Mouse (Mus musculus): ENCODE measurements around the gene Noct. TPM values are rescaled to one million over a fixed set of nuclear protein-coding genes. Genes with fewer than 3 reads are reported as not detected.

The Noct gene
- polyA plus RNA-seq, 1 experiment = 33.0 TPM

DNA sequence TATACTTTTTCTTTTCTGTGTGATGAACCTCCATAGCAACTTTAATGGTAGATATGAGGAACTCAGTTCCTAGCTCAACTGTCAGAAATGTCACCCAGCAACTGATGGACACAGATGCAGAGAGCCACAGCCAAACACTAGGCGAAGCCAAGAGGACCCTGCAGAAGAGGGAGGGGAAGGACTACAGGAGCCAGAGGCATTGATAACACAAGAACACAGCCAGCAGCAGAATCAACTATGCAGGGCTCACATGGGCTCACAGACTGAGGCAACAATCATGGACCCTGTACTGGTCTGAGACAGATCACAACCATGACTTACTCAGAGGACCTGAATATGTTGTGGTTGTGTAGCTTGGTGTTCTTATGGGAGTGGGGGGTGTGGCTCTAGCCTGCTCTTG, 60.1 kb downstream of the Noct start:
- TF ChIP-seq POLR2A (IDR thresholded peaks at IDR 0.05; ENCODE audit: borderline replicate concordance, extremely low read depth, insufficient read depth, insufficient read length, poor library complexity, severe bottlenecking) = no peak
- TF ChIP-seq CTCF (IDR thresholded peaks at IDR 0.05; ENCODE audit: borderline replicate concordance, extremely low read depth, insufficient read depth, insufficient read length) = no peak
- no peak for DNase-seq (ENCODE audit: low read depth)

GRCm38 (mm10) chr3:51288880-51289821, 64.9 kb downstream of the Noct start:
- TF ChIP-seq CTCF (IDR thresholded peaks at IDR 0.05; ENCODE audit: borderline replicate concordance, extremely low read depth, insufficient read depth, insufficient read length) (peak; percentile 84), POLR2A (IDR thresholded peaks at IDR 0.05; ENCODE audit: borderline replicate concordance, extremely low read depth, insufficient read depth, insufficient read length, poor library complexity, severe bottlenecking) (no peak)
- peak; percentile 93 for DNase-seq (ENCODE audit: low read depth)

DNA sequence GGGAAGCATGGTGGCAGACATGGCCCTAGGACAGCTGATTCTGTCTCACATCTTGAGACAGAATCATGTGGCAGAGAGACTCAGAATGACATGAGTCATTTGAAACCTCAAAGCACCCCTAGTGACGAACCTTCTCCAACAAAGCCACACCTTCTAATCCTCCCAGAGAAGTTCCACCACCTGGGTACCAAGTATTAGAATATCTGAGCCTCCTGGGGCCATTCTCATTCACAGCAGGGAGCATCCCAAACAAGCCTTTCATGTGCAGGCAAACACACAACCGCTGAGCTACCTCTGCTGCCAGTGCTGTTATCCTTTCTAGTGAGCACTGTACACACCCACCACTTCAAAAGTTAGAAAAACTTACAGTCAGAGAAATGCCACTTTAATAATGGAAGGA, 70.0 kb downstream of the Noct start:
- TF ChIP-seq POLR2A (IDR thresholded peaks at IDR 0.05; ENCODE audit: borderline replicate concordance, extremely low read depth, insufficient read depth, insufficient read length, poor library complexity, severe bottlenecking) = no peak
- TF ChIP-seq CTCF (IDR thresholded peaks at IDR 0.05; ENCODE audit: borderline replicate concordance, extremely low read depth, insufficient read depth, insufficient read length) = no peak
- no peak for DNase-seq (ENCODE audit: low read depth)

- no peak for TF ChIP-seq CTCF (IDR thresholded peaks at IDR 0.05; ENCODE audit: borderline replicate concordance, extremely low read depth, insufficient read depth, insufficient read length)
- TF ChIP-seq POLR2A (IDR thresholded peaks at IDR 0.05; ENCODE audit: borderline replicate concordance, extremely low read depth, insufficient read depth, insufficient read length, poor library complexity, severe bottlenecking) = no peak
- DNase-seq (ENCODE audit: low read depth) = peak; percentile 45
Measured at GRCm38 (mm10) chr3:51295225-51295624, 71.0 kb downstream of the Noct start.

DNA sequence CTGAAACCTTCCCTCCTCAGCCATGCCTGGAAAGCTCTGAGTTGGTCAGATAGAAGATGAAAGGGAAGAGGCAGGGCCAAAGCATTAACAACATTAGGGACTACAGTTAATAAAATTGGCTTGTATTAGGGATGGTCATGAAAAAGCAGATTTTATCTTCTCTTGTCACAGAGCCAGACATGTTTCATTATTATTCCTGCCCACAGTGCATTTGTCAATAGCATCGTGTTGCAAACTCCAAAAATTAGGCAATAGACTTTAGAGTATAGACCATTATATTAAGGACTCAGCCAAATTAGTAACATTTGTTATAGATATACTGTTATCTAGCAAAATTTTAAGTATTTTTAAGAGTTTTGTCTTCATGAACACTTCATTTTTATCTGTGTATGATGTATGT, 72.5 kb downstream of the Noct start:
- TF ChIP-seq CTCF (IDR thresholded peaks at IDR 0.05; ENCODE audit: borderline replicate concordance, extremely low read depth, insufficient read depth, insufficient read length) = no peak
- TF ChIP-seq POLR2A (IDR thresholded peaks at IDR 0.05; ENCODE audit: borderline replicate concordance, extremely low read depth, insufficient read depth, insufficient read length, poor library complexity, severe bottlenecking) = no peak
- no peak for DNase-seq (ENCODE audit: low read depth)

Other genes starting within 250 kb of the Noct start
- 60.0 and 62.9 TPM in 2 replicates for gene Elf2, start 116.2 kb downstream of the Noct start, polyA plus RNA-seq (2012; rRNA removed)
- 1.2 and 1.7 TPM in 2 replicates for gene Mgarp, start 172.3 kb downstream of the Noct start, polyA plus RNA-seq (2012; rRNA removed)
- 349 and 402 TPM in 2 replicates for gene Ndufc1, start 184.5 kb downstream of the Noct start, polyA plus RNA-seq (2012; rRNA removed)
- 25.0 and 31.7 TPM in 2 replicates for gene Naa15, start 190.7 kb downstream of the Noct start, polyA plus RNA-seq (2012; rRNA removed)